Mouse (Mus musculus): Measurements from ENCODE around the gene Lmf1.

The Lmf1 gene

DNA sequence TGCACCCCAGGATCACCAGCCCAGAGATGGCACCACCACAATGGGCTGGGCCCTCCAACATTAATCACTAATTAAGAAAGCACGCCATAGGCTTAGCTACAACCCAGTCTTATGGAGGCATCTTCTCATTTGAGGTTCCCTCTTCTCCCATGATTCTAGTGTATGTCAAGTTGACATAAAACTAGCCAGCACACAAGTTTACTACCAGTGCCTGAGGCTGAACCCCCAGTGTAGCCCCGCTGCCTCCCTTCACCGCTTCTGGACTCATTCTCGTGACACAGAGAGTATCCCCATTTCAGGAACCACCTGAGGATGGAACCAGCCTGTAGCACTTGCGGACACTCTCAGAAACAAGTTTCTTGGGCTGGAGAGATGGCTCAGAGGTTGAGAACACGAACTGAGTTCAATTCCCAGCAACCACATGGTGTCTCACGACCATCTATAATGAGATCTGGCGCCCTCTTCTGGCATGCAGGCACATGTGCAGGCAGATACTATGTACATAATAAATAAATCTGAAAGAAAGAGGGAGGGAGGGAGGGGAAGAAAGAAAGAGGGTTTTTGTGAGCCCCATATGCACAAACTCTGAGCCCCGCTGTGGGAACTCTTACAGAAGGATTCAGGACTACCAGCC, 122.1 kb downstream of the Lmf1 start:
- no peak for DNase-seq (ENCODE audit: low read depth, low spot score)

DNA sequence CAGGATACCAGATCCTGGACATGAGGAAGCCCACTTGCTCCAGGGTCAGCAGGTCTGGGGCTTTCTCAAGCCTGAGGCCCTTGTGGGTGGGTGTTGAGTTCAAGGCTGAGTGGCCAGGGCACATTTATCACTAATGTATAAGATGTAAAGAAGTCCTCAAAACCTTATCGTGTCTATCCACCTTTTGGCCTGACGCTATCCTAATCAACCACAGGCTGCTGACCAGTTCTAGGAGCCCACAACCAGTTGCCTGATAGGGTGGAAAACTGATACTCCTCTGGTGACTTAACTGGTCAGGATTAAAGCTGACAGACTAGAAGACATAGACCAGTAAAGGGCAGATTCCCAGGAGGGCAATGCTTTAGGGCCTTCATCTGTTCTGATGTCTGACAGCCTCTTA, 131.1 kb downstream of the Lmf1 start:
- no peak for DNase-seq (ENCODE audit: low read depth, low spot score)

DNA sequence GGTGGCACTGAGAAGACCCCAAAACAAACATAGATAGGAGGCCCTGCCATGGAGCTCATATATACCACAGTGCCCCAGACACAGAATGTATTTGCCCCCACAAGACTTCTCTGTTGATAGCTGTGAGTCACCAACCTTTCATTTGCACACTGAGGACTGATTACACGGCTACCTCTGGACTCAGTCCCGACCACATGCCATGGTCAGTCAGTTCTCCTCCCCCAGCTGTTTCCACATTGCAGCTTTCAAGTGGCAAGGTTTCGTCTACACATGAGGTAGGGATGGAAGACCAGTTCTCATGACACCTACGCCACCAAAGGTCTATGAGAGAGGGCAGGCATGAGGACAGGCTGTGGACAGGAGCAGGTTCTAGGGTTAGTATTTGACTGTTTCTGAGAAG, 132.3 kb downstream of the Lmf1 start:
- DNase-seq (ENCODE audit: low read depth, low spot score): no peak

All from c-Kit-negative CD71-positive TER-119-positive erythroid progenitor cells, embryonic 14.5 days (primary cell).